Mouse (Mus musculus) yolk sac, embryonic 10.5 days (tissue): ENCODE data around the gene AB124611.
"Not testable (repeated sequence)": the region's sequence is repeated elsewhere in the genome, so short reads cannot be mapped to it uniquely, and the experiment has no call there.

Experiments used
- DNase-seq: peaks from one replicate; pipeline ENCODE4 v3.0.0-alpha.2; 2017; ENCODE audit warnings: low spot score

The AB124611 gene

GRCm38 (mm10) chr9:21525142-21525936, 637 bp upstream of the AB124611 start:
- no peak for DNase-seq

DNA sequence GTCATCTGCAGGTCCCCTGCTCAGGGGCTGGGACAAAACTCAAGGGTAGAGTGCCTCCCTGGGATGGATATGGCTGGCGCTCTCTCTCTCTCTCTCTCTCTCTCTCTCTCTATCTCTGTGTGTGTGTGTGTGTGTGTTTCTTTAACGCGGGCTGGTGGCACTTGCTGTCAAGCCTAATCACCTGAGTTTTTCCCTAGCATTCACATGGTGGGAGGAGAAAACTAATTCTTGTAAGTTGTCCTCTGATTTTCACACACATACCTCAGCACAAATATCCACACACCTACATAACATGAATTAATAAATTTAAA, 613 bp downstream of the AB124611 start:
- no peak for DNase-seq

DNA sequence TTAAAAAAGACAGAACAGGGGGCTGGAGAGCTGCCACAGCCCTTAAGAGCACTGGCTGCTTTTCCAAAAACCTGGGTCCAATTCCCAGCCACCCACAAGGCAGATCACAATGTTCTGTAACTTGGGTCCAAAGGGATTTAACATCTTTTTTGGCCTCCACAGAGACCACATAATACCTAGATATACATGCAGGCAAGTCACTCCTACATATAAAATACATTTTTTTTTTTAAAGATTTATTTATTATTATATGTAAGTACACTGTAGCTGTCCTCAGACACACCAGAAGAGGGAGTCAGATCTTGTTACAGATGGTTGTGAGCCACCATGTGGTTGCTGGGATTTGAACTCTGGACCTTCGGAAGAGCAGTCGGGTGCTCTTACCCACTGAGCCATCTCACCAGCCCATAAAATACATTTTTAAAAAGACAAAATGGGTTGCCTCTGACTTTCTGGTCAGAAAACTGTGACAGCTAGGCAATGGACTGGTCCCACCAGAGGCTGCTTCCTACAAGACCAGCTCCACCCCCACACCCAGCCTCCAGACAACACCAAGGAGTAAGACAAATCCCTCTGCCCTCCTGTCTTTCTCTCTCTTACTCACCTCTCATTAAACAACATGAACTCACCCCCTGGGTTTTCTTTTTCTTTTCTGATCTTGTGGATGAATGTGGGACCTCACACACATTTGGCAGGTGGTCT, 1.3 kb downstream of the AB124611 start:
- DNase-seq, result no peak

GRCm38 (mm10) chr9:21527917-21528324, 1.9 kb downstream of the AB124611 start:
- no peak for DNase-seq

DNA sequence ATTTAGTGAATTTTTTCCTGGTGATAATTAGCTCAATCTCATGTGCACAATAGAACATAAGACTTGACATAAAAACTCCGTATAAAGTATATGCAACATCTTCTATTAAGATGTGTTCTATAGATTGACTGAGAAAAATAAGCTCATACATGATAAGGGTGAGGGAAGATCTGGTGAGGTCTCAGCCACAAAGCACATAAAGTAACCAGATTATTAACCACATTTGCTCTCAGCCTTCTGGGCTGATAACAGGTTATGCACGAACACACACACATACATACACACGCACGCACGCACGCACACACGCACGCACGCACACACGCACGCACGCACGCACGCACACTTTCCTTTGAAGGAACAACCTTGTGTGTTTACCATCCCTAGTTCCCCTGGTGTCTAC, 10.5 kb downstream of the AB124611 start:
- no peak for DNase-seq

DNA sequence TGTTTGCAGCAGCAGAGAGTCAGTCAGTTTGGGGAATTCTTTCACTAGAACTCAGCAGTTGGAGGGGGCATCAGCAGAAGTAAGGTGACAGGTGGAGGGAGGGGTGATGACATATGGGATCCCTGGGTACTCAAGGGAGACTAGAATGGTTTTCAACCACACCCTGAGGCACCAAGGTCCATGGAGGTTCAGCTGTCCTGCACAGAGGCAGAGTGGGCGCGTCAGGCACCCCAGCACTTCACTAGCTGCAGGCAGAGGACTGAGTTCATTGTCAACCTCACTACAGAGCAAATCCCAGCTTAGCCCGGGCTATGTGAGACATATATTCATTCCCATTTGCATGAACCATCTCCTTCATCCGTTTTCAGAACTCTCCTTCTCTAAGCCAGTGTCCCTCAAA, 11.0 kb downstream of the AB124611 start:
- DNase-seq, result no peak

DNA sequence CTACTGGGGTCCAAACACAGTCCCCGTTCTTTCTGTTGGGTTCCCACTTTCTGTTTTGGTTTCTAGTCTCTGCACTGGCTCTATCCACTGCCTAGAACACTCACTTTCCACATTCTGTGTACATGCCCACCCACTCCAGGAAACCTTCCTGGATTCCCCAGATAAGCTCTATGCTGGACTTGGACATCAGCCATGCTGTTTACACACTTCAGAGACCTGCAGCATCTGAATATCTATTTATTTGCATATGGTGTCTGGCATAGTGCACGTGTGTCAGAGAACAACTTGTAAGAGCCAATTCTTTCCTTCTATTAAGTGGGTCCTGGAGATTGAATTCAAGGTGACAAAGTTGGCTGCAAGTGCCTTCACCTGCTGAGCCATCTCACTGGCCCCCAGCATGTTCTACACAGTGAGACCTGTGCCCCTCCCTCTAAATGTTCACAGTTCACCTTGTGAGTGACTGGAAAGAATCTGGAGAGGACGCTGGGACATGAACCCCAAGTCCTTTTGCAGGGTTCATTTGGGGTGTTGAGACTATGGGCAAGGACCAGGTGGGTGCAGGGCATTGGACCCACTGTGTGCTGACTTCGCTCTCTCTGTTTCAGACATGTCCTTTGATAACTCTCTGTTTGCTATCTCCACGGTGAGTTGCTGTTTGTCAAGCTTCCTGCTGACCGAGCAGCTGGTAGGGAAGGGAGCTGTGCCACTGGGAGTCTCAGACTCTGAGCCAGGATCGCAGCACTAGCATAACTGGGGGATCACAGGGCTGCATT, 14.2 kb downstream of the AB124611 start:
- peak; percentile 43 for DNase-seq

GRCm38 (mm10) chr9:21542001-21542400, 16.0 kb downstream of the AB124611 start:
- not testable (repeated sequence) for DNase-seq

- no peak for DNase-seq
Observed at GRCm38 (mm10) chr9:21545351-21545915, 19.5 kb downstream of the AB124611 start.

DNA sequence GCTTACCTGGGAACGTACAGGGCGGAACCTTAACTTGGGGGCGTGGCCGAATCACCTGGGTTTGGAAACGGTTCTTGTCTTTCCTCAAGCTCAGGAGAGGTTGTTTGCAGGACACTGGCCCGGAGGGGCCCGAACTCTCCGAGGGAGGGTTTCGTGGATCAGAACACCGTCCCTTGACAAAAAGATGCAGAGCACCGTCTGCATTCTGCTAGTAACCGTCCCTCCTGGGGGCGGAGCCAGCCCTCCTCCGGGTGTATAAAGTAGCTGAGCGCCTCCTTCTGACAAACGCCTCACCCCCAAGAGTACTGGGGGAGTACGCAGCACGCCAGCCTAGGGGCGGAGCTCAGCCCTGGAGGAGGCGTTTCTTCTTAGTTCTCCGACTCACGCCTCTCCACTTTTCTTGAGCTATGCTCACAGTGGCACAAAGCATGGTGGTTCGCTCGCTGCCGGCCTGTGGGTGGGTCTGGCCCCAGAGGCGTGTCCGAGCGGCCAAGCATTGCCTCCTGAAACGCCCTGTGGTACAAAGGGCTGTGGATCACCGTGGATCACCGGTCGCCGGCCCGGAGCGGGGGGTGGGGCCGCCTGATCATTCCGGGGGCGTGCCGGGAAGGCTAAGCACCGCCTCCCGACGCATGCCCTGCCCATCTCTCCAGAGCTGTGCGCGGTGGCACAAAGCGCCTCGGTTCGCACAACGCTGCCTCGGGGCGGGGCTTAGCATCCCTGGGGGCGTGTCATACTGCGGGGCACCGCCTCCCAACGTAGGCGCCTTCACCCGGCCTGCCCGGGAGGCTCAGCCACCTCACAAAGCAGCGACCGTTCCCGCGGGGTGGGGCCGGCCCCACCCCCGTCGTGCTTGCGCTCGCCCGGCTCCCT, 20.2 kb downstream of the AB124611 start:
- DNase-seq, result peak; percentile 99

DNA sequence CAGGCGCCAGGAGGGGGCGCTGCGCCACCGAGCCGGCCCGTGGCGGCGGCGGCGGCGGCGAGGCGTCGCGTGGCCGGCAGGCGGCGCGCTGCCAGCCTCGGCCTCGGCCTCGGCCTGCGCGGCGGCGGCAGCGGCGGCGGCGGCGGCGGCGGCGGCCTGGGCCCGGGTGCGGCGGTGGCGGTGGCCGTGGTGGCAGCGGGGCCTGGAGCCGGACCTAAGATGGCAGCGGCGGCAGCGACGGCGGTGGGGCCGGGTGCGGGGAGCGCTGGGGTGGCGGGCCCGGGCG, 20.8 kb downstream of the AB124611 start, which contains the start of gene Carm1:
TSS of gene Carm1 (plus strand) at position 106 of the 286 bp plus-strand sequence.
- DNase-seq, result no peak

GRCm38 (mm10) chr9:21547075-21547941, 21.3 kb downstream of the AB124611 start:
- peak; percentile 73 for DNase-seq

GRCm38 (mm10) chr9:21551049-21551448, 25.1 kb downstream of the AB124611 start:
- no peak for DNase-seq

DNA sequence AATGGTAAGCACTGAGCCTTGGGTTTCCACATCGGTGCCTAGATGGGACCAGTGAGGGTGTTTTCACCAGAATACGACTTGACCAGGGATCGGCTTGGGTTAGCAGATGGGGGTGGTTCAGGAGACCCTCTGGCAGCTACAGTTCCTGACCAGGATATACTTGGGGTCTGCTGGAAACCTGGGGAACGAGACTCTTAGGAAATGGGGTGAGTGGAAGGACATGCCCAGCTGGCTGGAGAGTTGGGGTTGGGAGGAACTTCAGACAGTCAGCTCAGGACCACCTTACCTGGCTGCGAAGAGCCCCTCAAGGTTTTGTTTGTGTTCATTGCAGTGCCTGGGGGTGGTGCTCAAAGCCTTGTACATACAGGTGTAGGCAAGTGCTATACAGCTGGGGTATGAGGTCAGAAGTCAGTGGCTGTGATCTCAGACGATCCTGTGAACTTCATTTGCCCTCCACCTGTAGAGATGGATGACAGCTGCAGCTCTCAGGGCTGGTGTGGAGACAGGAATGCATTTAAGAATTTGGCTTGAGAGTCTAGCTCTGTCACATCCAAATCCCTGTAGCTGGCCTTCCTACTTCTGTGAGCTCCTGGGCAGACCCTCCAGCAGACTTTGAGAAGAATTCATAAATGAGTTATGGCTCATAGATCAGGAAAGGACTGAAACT, 27.8 kb downstream of the AB124611 start:
- no peak for DNase-seq

- no peak for DNase-seq
Observed at GRCm38 (mm10) chr9:21555198-21555742, 29.3 kb downstream of the AB124611 start.

- no peak for DNase-seq
Observed at GRCm38 (mm10) chr9:21556996-21557395, 31.0 kb downstream of the AB124611 start.

DNA sequence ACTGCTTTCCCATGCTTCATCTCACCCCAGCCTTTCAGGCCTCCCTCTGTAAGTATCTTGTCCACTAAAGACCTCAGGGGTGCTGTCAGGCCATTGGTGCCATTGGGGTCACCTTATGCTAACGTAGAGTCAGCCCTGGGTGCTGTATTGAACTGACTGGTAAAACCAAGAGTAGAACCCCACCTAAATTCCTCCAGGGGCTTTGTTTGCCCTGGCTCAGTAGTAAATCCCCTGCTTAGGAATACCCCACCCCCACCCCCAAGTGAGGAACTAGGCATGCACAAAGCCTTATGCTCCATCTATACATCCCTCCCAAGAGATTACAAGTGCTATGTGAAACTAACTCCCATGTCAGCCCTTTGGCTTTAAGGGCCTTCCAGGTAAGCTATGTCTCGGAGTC, 31.6 kb downstream of the AB124611 start:
- no peak for DNase-seq

DNA sequence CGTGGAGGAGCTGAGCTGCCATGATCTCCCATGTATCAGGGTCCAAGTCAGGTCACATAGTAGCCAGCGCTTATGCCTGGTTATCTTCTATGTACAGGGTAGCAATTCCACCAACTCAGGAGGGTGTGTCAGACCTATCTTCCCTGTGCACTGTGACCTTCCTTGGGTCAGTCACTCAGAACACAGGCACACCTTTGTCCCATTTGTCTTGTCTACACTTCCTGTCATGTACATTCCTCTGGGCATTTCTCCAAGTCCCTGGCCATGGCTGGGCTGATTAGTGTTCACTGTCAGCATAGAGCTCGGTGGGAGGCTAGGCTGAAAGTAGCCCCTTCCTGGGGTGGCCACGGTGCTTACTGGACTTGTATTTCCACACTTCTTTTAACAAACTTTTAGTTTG, 32.4 kb downstream of the AB124611 start:
- DNase-seq, result peak; percentile 48

- DNase-seq, result no peak
Observed at GRCm38 (mm10) chr9:21559151-21559550, 33.2 kb downstream of the AB124611 start.

- no peak for DNase-seq
Observed at GRCm38 (mm10) chr9:21564420-21564819, 38.4 kb downstream of the AB124611 start.
